Mouse (Mus musculus) hindbrain, embryonic 12.5 days (tissue): Measurements from ENCODE around the gene Lsr. TPM values are rescaled to one million over a fixed set of nuclear protein-coding genes. Genes with fewer than 3 reads are reported as not detected.
A peak's percentile ranks its signal among the peaks of the same experiment; 100 is the strongest.
"Not testable (repeated sequence)": the region's sequence is repeated elsewhere in the genome, so short reads cannot be mapped to it uniquely, and the experiment has no call there.

ENCODE experiments used
- ATAC-seq: fragments of 200-750 bp; cut with Nextera tagmentation; 2 replicates; pipeline ENCODE4 v1.8.0; 2017; ENCODE audit warnings: moderate TSS enrichment; ENCODE audit not compliant: low FRiP score
- H3K27ac ChIP-seq: fragments of 300-500 bp; sonication (generic); 2 replicates; pipeline ENCODE4 v1.5.1; 2016; ENCODE audit warnings: mild to moderate bottlenecking
- H3K27me3 ChIP-seq: fragments of 300-500 bp; sonication (generic); 2 replicates; pipeline ENCODE4 v1.6.1; 2016; ENCODE audit warnings: mild to moderate bottlenecking
- H3K36me3 ChIP-seq: fragments of 300-500 bp; sonication (generic); 2 replicates; pipeline ENCODE4 v1.6.1; 2016; ENCODE audit warnings: mild to moderate bottlenecking
- H3K4me1 ChIP-seq: fragments of 300-500 bp; sonication (generic); 2 replicates; pipeline ENCODE4 v1.6.1; 2016
- H3K4me2 ChIP-seq: fragments of 300-500 bp; sonication (generic); replicated peaks from 2 replicates; pipeline ENCODE4 v1.6.1; 2016; ENCODE audit warnings: mild to moderate bottlenecking
- H3K4me3 ChIP-seq: fragments of 300-500 bp; sonication (generic); 2 replicates; pipeline ENCODE4 v1.5.1; 2016; ENCODE audit warnings: mild to moderate bottlenecking
- H3K9ac ChIP-seq: fragments of 300-500 bp; sonication (generic); 2 replicates; pipeline ENCODE4 v1.6.1; 2016; ENCODE audit warnings: mild to moderate bottlenecking, moderate library complexity
- H3K9me3 ChIP-seq: fragments of 300-500 bp; sonication (generic); replicated peaks from 2 replicates; pipeline ENCODE4 v1.6.1; 2016; ENCODE audit warnings: mild to moderate bottlenecking
- WGBS: fragments of 180-500 bp; shearing (Covaris S2); methylation state at CpG from one replicate; pipeline ENCODE4 v1.1.7; 2016; 5-methylcytosine and 5-hydroxymethylcytosine counted together
- polyA plus RNA-seq: library from polyadenylated mRNA; unstranded; fragments of >200 nt; fragmentation: Nextera tagmentation; extraction: Ambion mirVana; gene quantifications from 2 replicates; pipeline ENCODE4 v1.2.1, GENCODE M21; 2016

The Lsr gene
- polyA plus RNA-seq, 1 experiment from 2014 or later = 20.2 TPM

GRCm38 (mm10) chr7:30958866-30959487 is 14.3 kb downstream of the Lsr start:
- Histone ChIP-seq H3K4me2 (0 out of 2 replicates have a peak overlapping the region, but pooled peaks have one; percentile 92), H3K4me1 (peaks cover 23% of the 10 kb centered on the region), H3K27me3 (no peaks in the 10 kb centered on the region), H3K4me3 (no peak overlapping the region), H3K27ac (no peak overlapping the region), H3K9me3 (no peaks in the 10 kb centered on the region), H3K9ac (no peak overlapping the region), H3K36me3 (peaks cover 18% of the 10 kb centered on the region)
- no peak for ATAC-seq
- WGBS = 97% methylated on average over 9 of the region's 9 CpGs

GRCm38 (mm10) chr7:30958109-30958865 is 15.0 kb downstream of the Lsr start:
- no peak for ATAC-seq
- H3K36me3 ChIP-seq = peaks cover 25% of the 10 kb centered on the region
- 71% methylated on average over 28 of the region's 28 CpGs for WGBS
- H3K4me1 ChIP-seq = peaks cover 23% of the 10 kb centered on the region
- peak overlapping the region; percentile 100 for H3K9ac ChIP-seq
- H3K27me3 ChIP-seq = no peaks in the 10 kb centered on the region
- H3K4me3 ChIP-seq = peak overlapping the region; percentile 100
- no peaks in the 10 kb centered on the region for H3K9me3 ChIP-seq
- no peak overlapping the region for H3K27ac ChIP-seq
- H3K4me2 ChIP-seq = peak overlapping the region; percentile 92

- H3K4me1 ChIP-seq = peaks cover 23% of the 10 kb centered on the region
- ATAC-seq = peak; percentile 62
- H3K27ac ChIP-seq = peak overlapping the region; percentile 99
- peak overlapping the region; percentile 92 for H3K4me2 ChIP-seq
- peaks cover 34% of the 10 kb centered on the region for H3K36me3 ChIP-seq
- peak overlapping the region; percentile 100 for H3K9ac ChIP-seq
- H3K9me3 ChIP-seq = no peaks in the 10 kb centered on the region
- WGBS = under 1% methylated on average over 43 of the region's 43 CpGs
- H3K4me3 ChIP-seq = peak overlapping the region; percentile 100
- no peaks in the 10 kb centered on the region for H3K27me3 ChIP-seq
Measured at GRCm38 (mm10) chr7:30957367-30957783, 15.9 kb downstream of the Lsr start.

GRCm38 (mm10) chr7:30956756-30957366 is 16.4 kb downstream of the Lsr start, which contains the start of gene Usf2:
TSS of gene Usf2 (minus strand) at chr7:30956803.
- 0% methylated on average over 22 of the region's 82 CpGs for WGBS

GRCm38 (mm10) chr7:30956357-30956751 is 16.9 kb downstream of the Lsr start:
- WGBS = under 1% methylated on average over 29 of the region's 49 CpGs
- H3K9me3 ChIP-seq = no peaks in the 10 kb centered on the region
- H3K9ac ChIP-seq = peak overlapping the region; percentile 100
- ATAC-seq = peak; percentile 41
- H3K27me3 ChIP-seq = no peaks in the 10 kb centered on the region
- H3K4me1 ChIP-seq = peaks cover 27% of the 10 kb centered on the region
- H3K4me2 ChIP-seq = peak overlapping the region; percentile 92
- peaks cover 43% of the 10 kb centered on the region for H3K36me3 ChIP-seq
- peak overlapping the region; percentile 100 for H3K4me3 ChIP-seq
- H3K27ac ChIP-seq = peak overlapping the region; percentile 99

More at GRCm38 (mm10) chr7:30956756-30957366, 16.4 kb downstream of the Lsr start, which contains the start of gene Usf2:
- Histone ChIP-seq H3K4me1 (peaks cover 25% of the 10 kb centered on the region), H3K27ac (peak within 1 kb of the TSS; percentile 99), H3K9me3 (no peaks in the 10 kb centered on the region), H3K4me3 (peak within 1 kb of the TSS; percentile 100), H3K4me2 (peak within 1 kb of the TSS; percentile 92), H3K27me3 (no peaks in the 10 kb centered on the region), H3K36me3 (peaks cover 39% of the 10 kb centered on the region), H3K9ac (peak within 1 kb of the TSS; percentile 100)
- ATAC-seq = peak; percentile 39

GRCm38 (mm10) chr7:30955584-30956356 is 17.5 kb downstream of the Lsr start:
- Histone ChIP-seq H3K4me3 (peak overlapping the region; percentile 100), H3K9ac (peak overlapping the region; percentile 100), H3K4me2 (peak overlapping the region; percentile 92), H3K27me3 (no peaks in the 10 kb centered on the region), H3K36me3 (peaks cover 48% of the 10 kb centered on the region), H3K4me1 (peaks cover 27% of the 10 kb centered on the region), H3K27ac (peak overlapping the region; percentile 99), H3K9me3 (no peaks in the 10 kb centered on the region)
- ATAC-seq = peak; percentile 64
- WGBS = under 1% methylated on average over 50 of the region's 64 CpGs

GRCm38 (mm10) chr7:30954971-30955520 is 18.2 kb downstream of the Lsr start:
- Histone ChIP-seq H3K9me3 (no peaks in the 10 kb centered on the region), H3K27me3 (no peaks in the 10 kb centered on the region), H3K4me2 (peak overlapping the region; percentile 92), H3K27ac (no peak overlapping the region), H3K4me1 (peaks cover 27% of the 10 kb centered on the region), H3K9ac (peak overlapping the region; percentile 100; the same call in 1 of the 2 replicates), H3K36me3 (peaks cover 55% of the 10 kb centered on the region), H3K4me3 (peak overlapping the region; percentile 100)
- ATAC-seq = no peak
- WGBS = 90% methylated on average over 12 of the region's 12 CpGs

GRCm38 (mm10) chr7:30954036-30954435 is 19.2 kb downstream of the Lsr start:
- H3K36me3 ChIP-seq = peaks cover 64% of the 10 kb centered on the region
- ATAC-seq = no peak
- no peak overlapping the region for H3K4me3 ChIP-seq
- no peak overlapping the region for H3K4me2 ChIP-seq
- H3K9ac ChIP-seq = no peak overlapping the region
- H3K27me3 ChIP-seq = no peaks in the 10 kb centered on the region
- no peak overlapping the region for H3K27ac ChIP-seq
- H3K9me3 ChIP-seq = no peaks in the 10 kb centered on the region
- 83% methylated on average over 3 of the region's 3 CpGs for WGBS
- peaks cover 27% of the 10 kb centered on the region for H3K4me1 ChIP-seq

- no peaks in the 10 kb centered on the region for H3K27me3 ChIP-seq
- H3K4me2 ChIP-seq = no peak overlapping the region
- no peak overlapping the region for H3K4me3 ChIP-seq
- H3K36me3 ChIP-seq = peaks cover 62% of the 10 kb centered on the region
- peaks cover 22% of the 10 kb centered on the region for H3K4me1 ChIP-seq
- no peaks in the 10 kb centered on the region for H3K9me3 ChIP-seq
- 88% methylated on average over 6 of the region's 6 CpGs for WGBS
- no peak for ATAC-seq
- H3K27ac ChIP-seq = no peak overlapping the region
- no peak overlapping the region for H3K9ac ChIP-seq
Measured at GRCm38 (mm10) chr7:30953459-30953858, 19.8 kb downstream of the Lsr start.

GRCm38 (mm10) chr7:30952441-30953265 is 20.6 kb downstream of the Lsr start:
- no peak overlapping the region for H3K9ac ChIP-seq

GRCm38 (mm10) chr7:30949902-30950301 is 23.4 kb downstream of the Lsr start:
- H3K4me2 ChIP-seq, H3K4me1 ChIP-seq, H3K27me3 ChIP-seq, H3K27ac ChIP-seq, ATAC-seq, H3K4me3 ChIP-seq, H3K9ac ChIP-seq, H3K9me3 ChIP-seq: not testable (repeated sequence)
- H3K36me3 ChIP-seq = peaks cover 70% of the 10 kb centered on the region
- 91% methylated on average over 3 of the region's 3 CpGs for WGBS

More at GRCm38 (mm10) chr7:30952441-30953265, 20.6 kb downstream of the Lsr start:
- Histone ChIP-seq H3K9me3 (no peaks in the 10 kb centered on the region), H3K4me2 (no peak overlapping the region), H3K36me3 (peaks cover 62% of the 10 kb centered on the region), H3K4me3 (no peak overlapping the region), H3K4me1 (peaks cover 14% of the 10 kb centered on the region), H3K27ac (no peak overlapping the region), H3K27me3 (no peaks in the 10 kb centered on the region)
- 92% methylated on average over 16 of the region's 16 CpGs for WGBS
- ATAC-seq = no peak
